Mouse (Mus musculus) kidney, embryonic 14.5 days (tissue): ENCODE measurements at regions not wholly inside any gene's neighbourhood (a gene's known extent, or its start where the extent isn't known, plus 50 kb on each side); places are given as distances from the start of the nearest gene placed in this dataset.

Experiments
- ATAC-seq: fragments of 200-750 bp; cut with Nextera tagmentation; 2 replicates; pipeline ENCODE4 v1.8.0; 2017; ENCODE audit warnings: moderate number of reproducible peaks, mild to moderate bottlenecking, moderate TSS enrichment, moderate library complexity; ENCODE audit not compliant: low FRiP score, low TSS enrichment
- H3K27ac ChIP-seq: fragments of 300-500 bp; sonication (generic); 2 replicates; pipeline ENCODE4 v1.5.1; 2014; ENCODE audit warnings: low read depth, mild to moderate bottlenecking, low read length, moderate library complexity, mixed read lengths
- H3K27me3 ChIP-seq: fragments of 300-500 bp; sonication (generic); 2 replicates; pipeline ENCODE4 v1.6.1; 2014; ENCODE audit warnings: mild to moderate bottlenecking, low read length; ENCODE audit not compliant: control insufficient read depth, insufficient read depth
- H3K36me3 ChIP-seq: fragments of 300-500 bp; sonication (generic); 2 replicates; pipeline ENCODE4 v1.6.1; 2014; ENCODE audit warnings: low read length, mixed read lengths; ENCODE audit not compliant: control insufficient read depth, insufficient read depth
- H3K4me1 ChIP-seq: fragments of 300-500 bp; sonication (generic); 2 replicates; pipeline ENCODE4 v1.6.1; 2014; ENCODE audit warnings: low read length, mixed read lengths; ENCODE audit not compliant: control insufficient read depth, insufficient read depth
- H3K4me2 ChIP-seq: fragments of 300-500 bp; sonication (generic); replicated peaks from 2 replicates; pipeline ENCODE4 v1.6.1; 2014; ENCODE audit warnings: low read depth, mild to moderate bottlenecking, low read length
- H3K4me3 ChIP-seq: fragments of 300-500 bp; sonication (generic); 2 replicates; pipeline ENCODE4 v1.5.1; 2014; ENCODE audit warnings: mild to moderate bottlenecking, low read length
- H3K9ac ChIP-seq: fragments of 300-500 bp; sonication (generic); 2 replicates; pipeline ENCODE4 v1.6.1; 2014; ENCODE audit warnings: low read depth, mild to moderate bottlenecking, low read length, moderate library complexity
- H3K9me3 ChIP-seq: fragments of 300-500 bp; sonication (generic); 2 replicates; pipeline ENCODE4 v1.6.1; 2016; ENCODE audit warnings: low read length; ENCODE audit not compliant: control insufficient read depth
- WGBS: fragments of 180-500 bp; shearing (Covaris S2); extraction: QIAGEN DNeasy Blood & Tissue Kit; methylation state at CpG from one replicate; pipeline ENCODE4 v1.1.7; 2014; 5-methylcytosine and 5-hydroxymethylcytosine counted together

GRCm38 (mm10) chr8:76038526-76038925, 590.0 kb downstream of the Iqcm start:
- H3K27ac ChIP-seq = no peak overlapping the region
- no peak overlapping the region for H3K4me2 ChIP-seq
- no peak overlapping the region for H3K9ac ChIP-seq
- no peaks in the 10 kb centered on the region for H3K36me3 ChIP-seq
- no peaks in the 10 kb centered on the region for H3K9me3 ChIP-seq
- no peaks in the 10 kb centered on the region for H3K27me3 ChIP-seq
- WGBS = 86% methylated on average over 1 of the region's 1 CpGs
- no peaks in the 10 kb centered on the region for H3K4me1 ChIP-seq
- no peak overlapping the region for H3K4me3 ChIP-seq
- ATAC-seq = no peak

- 87% methylated on average over 4 of the region's 4 CpGs for WGBS
- no peak overlapping the region for H3K27ac ChIP-seq
- no peak for ATAC-seq
Measured at GRCm38 (mm10) chr8:76052003-76052402, 603.5 kb downstream of the Iqcm start.

GRCm38 (mm10) chr8:76067721-76068120, 619.2 kb downstream of the Iqcm start:
- no peaks in the 10 kb centered on the region for H3K4me1 ChIP-seq
- no peaks in the 10 kb centered on the region for H3K9me3 ChIP-seq
- H3K27ac ChIP-seq = no peak overlapping the region
- H3K36me3 ChIP-seq = no peaks in the 10 kb centered on the region
- H3K4me2 ChIP-seq = no peak overlapping the region
- H3K9ac ChIP-seq = no peak overlapping the region
- H3K27me3 ChIP-seq = no peaks in the 10 kb centered on the region
- ATAC-seq = no peak
- WGBS = 2% methylated on average over 2 of the region's 2 CpGs
- no peak overlapping the region for H3K4me3 ChIP-seq

More at GRCm38 (mm10) chr8:76052003-76052402, 603.5 kb downstream of the Iqcm start:
- Histone ChIP-seq H3K36me3 (no peaks in the 10 kb centered on the region), H3K4me2 (no peak overlapping the region), H3K9ac (no peak overlapping the region), H3K27me3 (no peaks in the 10 kb centered on the region), H3K4me3 (no peak overlapping the region), H3K9me3 (no peaks in the 10 kb centered on the region), H3K4me1 (no peaks in the 10 kb centered on the region)

GRCm38 (mm10) chr8:76072671-76073351, 624.3 kb downstream of the Iqcm start:
- 72% methylated on average over 3 of the region's 3 CpGs for WGBS
- ATAC-seq = no peak
- Histone ChIP-seq H3K4me2 (no peak overlapping the region), H3K36me3 (no peaks in the 10 kb centered on the region), H3K27ac (no peak overlapping the region), H3K9ac (no peak overlapping the region), H3K27me3 (no peaks in the 10 kb centered on the region), H3K4me1 (no peaks in the 10 kb centered on the region), H3K4me3 (no peak overlapping the region), H3K9me3 (no peaks in the 10 kb centered on the region)

- no peak overlapping the region for H3K4me3 ChIP-seq
- H3K27me3 ChIP-seq = no peaks in the 10 kb centered on the region
- no peak overlapping the region for H3K27ac ChIP-seq
- no peak overlapping the region for H3K9ac ChIP-seq
- no peaks in the 10 kb centered on the region for H3K36me3 ChIP-seq
- WGBS = 85% methylated on average over 4 of the region's 4 CpGs
- no peaks in the 10 kb centered on the region for H3K4me1 ChIP-seq
- H3K4me2 ChIP-seq = no peak overlapping the region
- no peaks in the 10 kb centered on the region for H3K9me3 ChIP-seq
- ATAC-seq = no peak
Measured at GRCm38 (mm10) chr8:76120587-76121145, 672.2 kb downstream of the Iqcm start.

GRCm38 (mm10) chr8:76127486-76127885, 679.0 kb downstream of the Iqcm start:
- no peak for ATAC-seq
- H3K27me3 ChIP-seq = no peaks in the 10 kb centered on the region
- H3K4me3 ChIP-seq = no peak overlapping the region
- no peak overlapping the region for H3K9ac ChIP-seq
- H3K9me3 ChIP-seq = no peaks in the 10 kb centered on the region
- H3K4me1 ChIP-seq = no peaks in the 10 kb centered on the region
- H3K4me2 ChIP-seq = no peak overlapping the region
- H3K36me3 ChIP-seq = no peaks in the 10 kb centered on the region
- no peak overlapping the region for H3K27ac ChIP-seq
- 55% methylated on average over 2 of the region's 2 CpGs for WGBS

GRCm38 (mm10) chr8:76137219-76137618, 688.7 kb downstream of the Iqcm start:
- Histone ChIP-seq H3K9ac (no peak overlapping the region), H3K4me1 (no peaks in the 10 kb centered on the region), H3K4me3 (no peak overlapping the region), H3K27ac (no peak overlapping the region), H3K27me3 (no peaks in the 10 kb centered on the region), H3K36me3 (no peaks in the 10 kb centered on the region), H3K4me2 (no peak overlapping the region), H3K9me3 (no peaks in the 10 kb centered on the region)
- WGBS = 73% methylated on average over 4 of the region's 4 CpGs
- no peak for ATAC-seq

- peak; percentile 57; the same call in 1 of the 2 replicates for ATAC-seq
- 43% methylated on average over 4 of the region's 4 CpGs for WGBS
- H3K27me3 ChIP-seq = no peaks in the 10 kb centered on the region
Measured at GRCm38 (mm10) chr8:76148681-76149080, 700.2 kb downstream of the Iqcm start.

GRCm38 (mm10) chr8:76182520-76182919, 716.7 kb upstream of the Nr3c2 start:
- Histone ChIP-seq H3K9me3 (no peaks in the 10 kb centered on the region), H3K9ac (no peak overlapping the region), H3K4me3 (no peak overlapping the region), H3K4me2 (no peak overlapping the region), H3K27me3 (no peaks in the 10 kb centered on the region), H3K4me1 (no peaks in the 10 kb centered on the region), H3K27ac (no peak overlapping the region), H3K36me3 (no peaks in the 10 kb centered on the region)
- no peak for ATAC-seq
- 91% methylated on average over 3 of the region's 3 CpGs for WGBS

More at GRCm38 (mm10) chr8:76148681-76149080, 700.2 kb downstream of the Iqcm start:
- H3K9me3 ChIP-seq = no peaks in the 10 kb centered on the region
- no peak overlapping the region for H3K27ac ChIP-seq
- H3K36me3 ChIP-seq = no peaks in the 10 kb centered on the region
- no peak overlapping the region for H3K4me3 ChIP-seq
- H3K4me1 ChIP-seq = no peaks in the 10 kb centered on the region
- no peak overlapping the region for H3K9ac ChIP-seq
- H3K4me2 ChIP-seq = no peak overlapping the region
